Mouse (Mus musculus): ENCODE results near the gene Myof.

- no peak for TF ChIP-seq CTCF (IDR thresholded peaks at IDR 0.05; ENCODE audit: borderline replicate concordance, control insufficient read depth, extremely low read depth, insufficient read depth, low read length, poor library complexity)
- no peak for TF ChIP-seq POLR2A (IDR thresholded peaks at IDR 0.05; ENCODE audit: control insufficient read depth, extremely low read depth, insufficient read depth, low read length, poor library complexity)
These were observed 31.7 kb upstream of the Myof start for GRCm38 (mm10) chr19:38075051-38075450.
